Mouse (Mus musculus) small intestine, adult 2 months (tissue): ENCODE measurements around the gene Slc39a7. TPM values are rescaled to one million over a fixed set of nuclear protein-coding genes. Genes with fewer than 3 reads are reported as not detected.

ENCODE experiments used
- H3K27ac ChIP-seq: fragments of 200-500 bp; 2 replicates; pipeline ENCODE4 v1.5.1; 2012; ENCODE audit warnings: low read depth, low read length, control low read depth, inconsistent platforms; ENCODE audit not compliant: insufficient read depth
- H3K27me3 ChIP-seq: fragments of 200-500 bp; 2 replicates; pipeline ENCODE4 v1.6.1; 2012; ENCODE audit warnings: mild to moderate bottlenecking, moderate library complexity, low read length, inconsistent platforms; ENCODE audit not compliant: control insufficient read depth, insufficient read depth
- H3K36me3 ChIP-seq: fragments of 200-500 bp; 2 replicates; pipeline ENCODE4 v1.6.1; 2012; ENCODE audit warnings: mild to moderate bottlenecking, low read length, control low read depth, inconsistent platforms; ENCODE audit not compliant: control insufficient read depth, insufficient read depth
- H3K4me1 ChIP-seq: fragments of 200-500 bp; 2 replicates; pipeline ENCODE4 v1.6.1; 2012; ENCODE audit warnings: low read length, inconsistent platforms, mixed read lengths; ENCODE audit not compliant: control insufficient read depth, insufficient read depth, insufficient read length
- H3K4me3 ChIP-seq: fragments of 200-500 bp; 2 replicates; pipeline ENCODE4 v1.5.1; 2012; ENCODE audit warnings: low read depth, mild to moderate bottlenecking, control low read depth, inconsistent platforms, low read length, moderate library complexity
- CTCF ChIP-seq: fragments of 200-500 bp; IDR thresholded peaks from 2 replicates; pipeline ENCODE4 v1.5.1; 2012; ENCODE audit warnings: low read depth, mild to moderate bottlenecking, control low read depth, inconsistent platforms, low read length, moderate library complexity, mixed read lengths; ENCODE audit not compliant: insufficient replicate concordance, insufficient read length; ENCODE audit errors: extremely low read depth
- POLR2A ChIP-seq: fragments of 200-500 bp; IDR thresholded peaks from 2 replicates; pipeline ENCODE4 v1.6.1; 2012; ENCODE audit warnings: low read depth, mild to moderate bottlenecking, control low read depth, inconsistent platforms, low read length, moderate library complexity
- WGBS: fragments of 180-500 bp; shearing (Covaris S2); methylation state at CpG from one replicate; pipeline ENCODE4 v1.1.7; 2018; 5-methylcytosine and 5-hydroxymethylcytosine counted together
- polyA plus RNA-seq: library from polyadenylated mRNA; depleted of rRNA; stranded (reverse); fragments of >200 nt; gene quantifications from 2 replicates; pipeline ENCODE4 v1.2.3, GENCODE M21; 2012

The Slc39a7 gene
- polyA plus RNA-seq, 1 experiment: 119 TPM

DNA sequence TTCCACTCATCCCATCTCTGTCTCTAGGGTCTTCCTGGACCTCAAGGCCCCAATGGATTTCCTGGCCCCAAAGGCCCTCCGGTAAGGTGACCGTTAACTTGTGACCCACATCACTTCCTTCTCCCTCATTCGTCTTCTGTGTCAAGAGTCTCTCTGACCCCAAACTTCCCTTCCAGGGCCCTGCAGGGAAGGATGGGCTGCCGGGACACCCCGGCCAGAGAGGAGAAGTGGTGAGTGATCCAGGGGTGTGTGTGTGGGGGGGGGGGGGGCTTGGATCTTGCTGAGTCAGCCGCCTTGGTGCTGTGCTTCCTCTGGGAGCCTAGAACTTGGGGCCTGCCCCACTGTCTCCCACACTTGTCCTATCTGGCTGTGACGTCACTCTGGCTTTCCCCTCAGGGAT, 25.7 kb upstream of the Slc39a7 start:
- Histone ChIP-seq H3K27me3 (no peaks in the 10 kb centered on the region), H3K27ac (no peak overlapping the region), H3K4me1 (no peaks in the 10 kb centered on the region), H3K36me3 (no peaks in the 10 kb centered on the region), H3K4me3 (no peak overlapping the region)
- 75% methylated on average over 7 of the region's 7 CpGs for WGBS
- TF ChIP-seq CTCF: no peak
- TF ChIP-seq POLR2A: no peak

DNA sequence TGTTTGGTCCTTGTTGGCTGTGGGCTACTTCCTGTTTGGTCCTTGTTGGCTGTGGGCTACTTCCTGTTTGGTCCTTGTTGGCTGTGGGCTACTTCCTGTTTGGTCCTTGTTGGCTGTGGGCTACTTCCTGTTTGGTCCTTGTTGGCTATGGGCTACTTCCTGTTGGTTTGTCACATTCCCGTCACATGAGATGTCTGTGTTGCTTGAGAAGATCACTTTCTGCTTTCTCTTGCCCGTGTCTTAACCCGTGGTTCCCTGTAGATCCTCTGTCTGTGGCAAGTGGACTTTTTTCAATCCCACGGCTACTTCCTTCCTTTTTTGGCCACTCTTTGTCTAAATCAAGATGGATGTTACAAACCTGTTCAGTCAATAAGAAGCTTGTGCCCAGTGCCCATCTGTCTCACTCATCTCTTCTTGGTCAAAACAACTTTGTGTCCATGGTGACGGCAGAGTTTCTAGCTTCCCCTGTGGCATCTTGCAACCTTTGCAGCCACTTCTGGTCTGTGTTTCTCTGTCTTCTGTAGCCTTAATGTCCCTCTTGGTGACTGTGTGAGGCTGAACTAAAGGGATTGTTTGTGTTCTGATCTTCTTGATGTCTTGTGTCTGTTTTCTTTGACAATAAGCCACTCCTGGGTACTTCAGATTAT, 16.0 kb upstream of the Slc39a7 start:
- Histone ChIP-seq H3K36me3 (no peaks in the 10 kb centered on the region), H3K27ac (no peak overlapping the region), H3K4me1 (no peaks in the 10 kb centered on the region), H3K27me3 (no peaks in the 10 kb centered on the region), H3K4me3 (no peak overlapping the region)
- TF ChIP-seq POLR2A (no peak), CTCF (no peak)
- WGBS: 85% methylated on average over 5 of the region's 5 CpGs

DNA sequence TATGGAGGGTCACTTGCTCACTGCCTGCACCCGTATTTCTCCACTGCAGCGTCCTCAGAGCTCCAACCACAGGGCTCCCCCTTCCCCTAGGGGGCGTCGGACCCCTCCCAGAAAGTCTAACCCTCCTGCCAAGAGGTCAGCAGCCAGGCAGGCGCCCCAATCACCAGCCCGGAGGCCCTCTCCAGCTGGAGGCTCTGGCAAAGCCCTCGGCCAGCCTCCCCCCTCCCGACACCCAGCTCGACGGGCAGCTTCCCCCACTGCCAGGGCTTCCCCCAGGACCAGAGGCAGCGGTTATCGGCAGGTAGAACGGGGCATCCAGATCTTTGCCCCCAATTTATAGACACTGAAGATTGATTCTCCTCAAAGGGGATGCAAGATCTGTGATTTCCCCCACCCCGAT, 14.5 kb upstream of the Slc39a7 start:
- Histone ChIP-seq H3K4me1 (no peaks in the 10 kb centered on the region), H3K27ac (no peak overlapping the region), H3K36me3 (no peaks in the 10 kb centered on the region), H3K27me3 (no peaks in the 10 kb centered on the region), H3K4me3 (no peak overlapping the region)
- WGBS: 78% methylated on average over 14 of the region's 14 CpGs
- TF ChIP-seq POLR2A: no peak
- no peak for TF ChIP-seq CTCF

DNA sequence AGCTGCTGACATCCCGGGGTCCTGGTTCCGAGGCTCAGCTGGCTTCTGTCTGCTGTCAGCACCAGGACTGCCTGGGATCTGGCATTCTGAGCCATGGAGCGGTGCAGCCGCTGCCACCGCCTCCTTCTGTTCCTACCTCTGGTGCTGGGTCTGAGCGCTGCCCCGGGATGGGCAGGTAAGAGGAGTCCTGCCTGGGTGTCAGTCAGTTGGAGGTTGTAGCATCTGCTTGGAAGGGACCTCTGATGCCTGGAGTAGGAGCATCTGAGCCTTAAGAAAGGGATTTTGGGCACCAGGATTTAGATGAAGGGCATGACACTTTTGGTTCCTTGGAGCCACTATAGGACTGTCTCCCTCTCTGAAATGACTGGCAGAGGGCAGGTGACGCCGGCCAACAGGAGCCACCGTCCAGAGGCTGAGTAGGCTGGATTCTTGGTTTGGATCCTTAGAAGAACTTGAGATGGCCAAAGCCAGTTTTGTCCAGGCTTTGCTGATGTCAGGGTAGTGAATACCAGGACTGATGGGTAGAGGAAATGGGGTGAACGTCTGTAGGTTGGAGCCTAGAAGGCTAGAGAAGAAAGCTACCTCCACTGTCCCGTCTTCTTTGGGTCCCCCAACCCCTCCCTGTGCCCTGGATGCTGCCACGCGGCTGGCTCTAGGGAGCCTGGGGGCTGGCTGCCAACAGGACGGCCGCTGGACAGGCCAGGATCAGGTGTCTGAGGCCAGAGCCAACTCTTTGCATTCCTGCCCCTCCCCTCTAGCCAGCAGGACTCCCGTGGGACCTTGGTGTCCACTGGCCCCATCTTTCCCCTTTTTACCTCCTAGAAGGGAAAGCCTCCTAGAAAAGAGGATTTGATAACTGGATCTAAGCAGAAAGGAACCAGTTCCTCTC, 8.3 kb upstream of the Slc39a7 start:
- Histone ChIP-seq H3K27ac (no peak overlapping the region), H3K4me3 (no peak overlapping the region), H3K27me3 (peaks cover 11% of the 10 kb centered on the region), H3K4me1 (peaks cover 10% of the 10 kb centered on the region), H3K36me3 (peaks cover 25% of the 10 kb centered on the region)
- TF ChIP-seq POLR2A (no peak), CTCF (no peak)
- WGBS: 15% methylated on average over 17 of the region's 17 CpGs

DNA sequence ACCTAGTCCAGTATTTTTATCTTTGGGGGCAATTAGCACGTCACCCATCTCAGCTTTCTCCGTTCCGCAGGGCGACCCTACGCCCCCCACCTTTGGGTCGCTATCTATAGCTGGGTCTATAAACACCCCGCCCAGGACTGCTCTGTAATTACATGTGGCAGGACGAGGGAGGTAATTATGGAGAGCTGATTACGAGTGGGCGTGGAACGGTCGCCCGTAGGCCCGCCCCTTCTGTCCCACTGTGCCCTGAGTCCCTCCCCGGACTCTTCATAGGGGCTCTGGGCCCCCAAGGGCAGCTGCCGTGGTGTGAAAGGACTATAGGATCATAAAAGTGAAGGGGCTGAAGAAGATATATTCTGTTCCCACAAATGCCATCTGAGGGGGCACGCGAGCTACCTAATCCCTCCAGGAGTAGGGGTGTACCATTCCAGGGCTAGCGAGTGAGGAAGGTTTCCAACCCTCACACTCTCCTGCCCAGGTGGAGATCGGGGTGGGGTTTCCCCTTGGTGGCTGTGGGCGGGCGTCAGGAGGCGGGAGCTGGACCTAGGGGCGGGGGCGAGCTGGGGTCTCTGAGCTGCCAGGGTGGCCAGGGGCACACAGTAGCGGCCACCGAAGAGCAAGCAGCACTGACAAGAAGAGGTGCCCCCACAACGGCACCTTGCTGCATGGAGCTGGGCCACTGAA, 7.5 kb upstream of the Slc39a7 start, which contains the start of gene Col11a2:
Col11a2 (plus strand) TSS at position 560 of the 684 bp plus-strand sequence.
- WGBS: 6% methylated on average over 28 of the region's 28 CpGs

DNA sequence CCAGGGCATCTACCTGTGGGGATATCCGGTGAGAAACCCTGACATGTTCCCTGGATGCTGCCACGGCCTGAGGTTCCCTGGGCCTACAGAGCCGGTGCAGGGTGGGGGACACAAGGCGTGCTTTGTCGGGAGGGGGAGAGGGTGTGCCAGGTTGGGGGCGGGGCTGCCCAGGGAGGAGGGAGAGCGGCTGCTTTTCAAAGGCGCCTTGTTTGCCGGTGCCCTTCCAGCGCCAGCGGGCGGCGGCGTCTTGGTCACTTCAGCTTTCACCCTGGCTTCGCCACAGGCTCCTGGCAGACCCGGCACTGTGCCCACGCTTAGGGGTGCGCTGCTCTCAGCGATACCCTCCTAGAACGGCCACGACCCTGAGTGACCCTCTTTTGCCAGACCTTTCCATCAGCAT, 7.0 kb upstream of the Slc39a7 start:
- Histone ChIP-seq H3K27me3 (peaks cover 11% of the 10 kb centered on the region), H3K4me1 (peaks cover 10% of the 10 kb centered on the region), H3K4me3 (peak overlapping the region; percentile 36), H3K36me3 (peaks cover 28% of the 10 kb centered on the region), H3K27ac (no peak overlapping the region)
- TF ChIP-seq POLR2A: no peak
- no peak for TF ChIP-seq CTCF
- WGBS: 8% methylated on average over 21 of the region's 21 CpGs

More for the DNA sequence above, 7.5 kb upstream of the Slc39a7 start, which contains the start of gene Col11a2:
- Histone ChIP-seq H3K27me3 (peaks cover 11% of the 10 kb centered on the region), H3K36me3 (peaks cover 28% of the 10 kb centered on the region), H3K4me1 (peaks cover 10% of the 10 kb centered on the region), H3K27ac (no peak within 1 kb of the TSS), H3K4me3 (peak within 1 kb of the TSS; percentile 36)
- no peak for TF ChIP-seq CTCF
- TF ChIP-seq POLR2A: no peak

DNA sequence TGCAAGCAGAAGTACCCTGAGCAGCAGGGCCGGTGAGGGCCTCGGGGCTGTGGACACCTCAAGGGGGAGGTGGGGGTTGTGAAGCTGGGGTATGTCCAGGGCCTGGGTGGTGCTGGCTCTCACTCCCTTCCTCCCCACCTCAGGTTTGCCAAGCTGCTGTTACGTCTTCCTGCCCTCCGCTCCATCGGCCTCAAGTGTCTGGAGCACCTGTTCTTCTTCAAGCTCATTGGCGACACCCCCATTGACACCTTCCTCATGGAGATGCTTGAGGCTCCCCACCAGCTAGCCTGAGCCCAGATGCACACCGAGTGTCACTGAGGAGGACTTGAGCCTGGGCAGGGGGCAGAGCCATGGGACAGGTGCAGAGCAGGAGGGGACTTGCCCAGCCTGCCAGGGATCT, 5.8 kb upstream of the Slc39a7 start:
- Histone ChIP-seq H3K4me3 (no peak overlapping the region), H3K4me1 (peaks cover 14% of the 10 kb centered on the region), H3K27ac (no peak overlapping the region), H3K36me3 (peaks cover 28% of the 10 kb centered on the region), H3K27me3 (peaks cover 11% of the 10 kb centered on the region)
- no peak for TF ChIP-seq POLR2A
- TF ChIP-seq CTCF: no peak
- 90% methylated on average over 7 of the region's 7 CpGs for WGBS
